Mouse (Mus musculus): ENCODE measurements at regions not wholly inside any gene's neighbourhood (a gene's known extent, or its start where the extent isn't known, plus 50 kb on each side); places are given as distances from the start of the nearest gene placed in this dataset.

- H3K4me3 ChIP-seq (replicated peaks; ENCODE audit: control insufficient read depth, low read depth, low read length) = no peak overlapping the region
- no peaks in the 10 kb centered on the region for H3K4me1 ChIP-seq (ENCODE audit: control insufficient read depth, insufficient read depth, low read length)
- WGBS = 62% methylated on average over 6 of the region's 6 CpGs
- no peak for TF ChIP-seq CTCF (IDR thresholded peaks at IDR 0.05; ENCODE audit: control insufficient read depth, insufficient read depth, low read length)
- no peak for TF ChIP-seq POLR2A (IDR thresholded peaks at IDR 0.05; ENCODE audit: borderline replicate concordance, control insufficient read depth, low read depth, low read length)
- no peak overlapping the region for H3K27ac ChIP-seq (ENCODE audit: control insufficient read depth, insufficient read depth, low read depth, low read length, poor library complexity)
These were observed 799.2 kb upstream of the Cited2 start for GRCm38 (mm10) chr10:16923851-16924250.

DNA sequence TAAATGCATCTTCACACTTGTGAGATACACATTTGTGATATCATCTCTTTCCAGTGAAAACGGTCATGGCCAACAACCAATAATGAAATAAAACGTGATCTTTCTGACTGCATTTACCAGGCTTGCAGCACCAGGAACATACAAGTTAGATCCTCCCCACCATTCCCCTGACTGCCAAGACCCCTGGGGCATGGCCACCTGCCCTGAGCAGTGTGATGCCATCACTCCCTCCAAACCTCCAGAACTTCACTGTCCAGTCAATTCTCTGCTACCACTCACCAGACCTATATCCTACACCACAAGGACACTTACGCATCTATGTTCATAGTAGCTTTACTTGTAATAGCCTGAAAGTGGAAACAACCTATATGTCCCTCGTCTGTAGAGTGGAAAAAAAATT is 785.3 kb upstream of the Cited2 start:
- TF ChIP-seq CTCF (IDR thresholded peaks at IDR 0.05; ENCODE audit: control insufficient read depth, insufficient read depth, low read length) (no peak), POLR2A (IDR thresholded peaks at IDR 0.05; ENCODE audit: borderline replicate concordance, control insufficient read depth, low read depth, low read length) (no peak)
- Histone ChIP-seq H3K27ac (ENCODE audit: control insufficient read depth, insufficient read depth, low read depth, low read length, poor library complexity) (no peak overlapping the region), H3K4me1 (ENCODE audit: control insufficient read depth, insufficient read depth, low read length) (no peaks in the 10 kb centered on the region), H3K4me3 (replicated peaks; ENCODE audit: control insufficient read depth, low read depth, low read length) (no peak overlapping the region)
- 80% methylated on average over 4 of the region's 4 CpGs for WGBS

GRCm38 (mm10) chr10:16951636-16952035 is 771.4 kb upstream of the Cited2 start:
- Histone ChIP-seq H3K4me3 (replicated peaks; ENCODE audit: control insufficient read depth, low read depth, low read length) (no peak overlapping the region), H3K4me1 (ENCODE audit: control insufficient read depth, insufficient read depth, low read length) (no peaks in the 10 kb centered on the region), H3K27ac (ENCODE audit: control insufficient read depth, insufficient read depth, low read depth, low read length, poor library complexity) (no peak overlapping the region)
- no peak for TF ChIP-seq CTCF (IDR thresholded peaks at IDR 0.05; ENCODE audit: control insufficient read depth, insufficient read depth, low read length)
- no peak for TF ChIP-seq POLR2A (IDR thresholded peaks at IDR 0.05; ENCODE audit: borderline replicate concordance, control insufficient read depth, low read depth, low read length)
- WGBS = 76% methylated on average over 1 of the region's 1 CpGs

DNA sequence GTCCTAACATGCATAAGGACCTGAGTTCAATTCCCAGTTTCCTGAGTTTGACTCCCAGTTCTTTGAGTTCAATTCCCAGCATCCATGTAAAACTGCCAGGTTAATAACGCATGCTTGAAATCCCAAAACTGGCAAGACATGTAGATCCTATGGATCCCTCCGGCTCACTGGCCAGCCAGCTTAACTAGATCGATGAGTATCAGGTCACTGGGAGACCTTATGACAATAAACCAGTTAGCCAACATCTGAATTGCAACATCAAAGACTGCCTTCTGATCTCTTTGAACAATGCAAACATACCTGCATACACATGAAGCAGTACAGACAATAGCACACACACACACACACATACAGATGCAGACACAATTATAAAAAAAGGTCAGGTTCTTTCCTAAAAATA is 762.0 kb upstream of the Cited2 start:
- Histone ChIP-seq H3K4me3 (replicated peaks; ENCODE audit: control insufficient read depth, low read depth, low read length) (no peak overlapping the region), H3K4me1 (ENCODE audit: control insufficient read depth, insufficient read depth, low read length) (no peaks in the 10 kb centered on the region), H3K27ac (ENCODE audit: control insufficient read depth, insufficient read depth, low read depth, low read length, poor library complexity) (no peak overlapping the region)
- 86% methylated on average over 3 of the region's 3 CpGs for WGBS
- TF ChIP-seq POLR2A (IDR thresholded peaks at IDR 0.05; ENCODE audit: borderline replicate concordance, control insufficient read depth, low read depth, low read length) (no peak), CTCF (IDR thresholded peaks at IDR 0.05; ENCODE audit: control insufficient read depth, insufficient read depth, low read length) (no peak)

- Histone ChIP-seq H3K27ac (ENCODE audit: control insufficient read depth, insufficient read depth, low read depth, low read length, poor library complexity) (no peak overlapping the region), H3K4me3 (replicated peaks; ENCODE audit: control insufficient read depth, low read depth, low read length) (no peak overlapping the region), H3K4me1 (ENCODE audit: control insufficient read depth, insufficient read depth, low read length) (no peaks in the 10 kb centered on the region)
- TF ChIP-seq POLR2A (IDR thresholded peaks at IDR 0.05; ENCODE audit: borderline replicate concordance, control insufficient read depth, low read depth, low read length) = no peak
- no peak for TF ChIP-seq CTCF (IDR thresholded peaks at IDR 0.05; ENCODE audit: control insufficient read depth, insufficient read depth, low read length)
- 82% methylated on average over 2 of the region's 2 CpGs for WGBS
These were observed 760.6 kb upstream of the Cited2 start for GRCm38 (mm10) chr10:16962463-16962862.

- no peak overlapping the region for H3K27ac ChIP-seq (ENCODE audit: control insufficient read depth, insufficient read depth, low read depth, low read length, poor library complexity)
- TF ChIP-seq POLR2A (IDR thresholded peaks at IDR 0.05; ENCODE audit: borderline replicate concordance, control insufficient read depth, low read depth, low read length) = no peak
- TF ChIP-seq CTCF (IDR thresholded peaks at IDR 0.05; ENCODE audit: control insufficient read depth, insufficient read depth, low read length) = no peak
- no peak overlapping the region for H3K4me3 ChIP-seq (replicated peaks; ENCODE audit: control insufficient read depth, low read depth, low read length)
- 76% methylated on average over 5 of the region's 5 CpGs for WGBS
- no peaks in the 10 kb centered on the region for H3K4me1 ChIP-seq (ENCODE audit: control insufficient read depth, insufficient read depth, low read length)
These were observed 744.2 kb upstream of the Cited2 start for GRCm38 (mm10) chr10:16978770-16979169.

- Histone ChIP-seq H3K4me3 (replicated peaks; ENCODE audit: control insufficient read depth, low read depth, low read length) (no peak overlapping the region), H3K27ac (ENCODE audit: control insufficient read depth, insufficient read depth, low read depth, low read length, poor library complexity) (no peak overlapping the region), H3K4me1 (ENCODE audit: control insufficient read depth, insufficient read depth, low read length) (no peaks in the 10 kb centered on the region)
- 75% methylated on average over 1 of the region's 1 CpGs for WGBS
- TF ChIP-seq POLR2A (IDR thresholded peaks at IDR 0.05; ENCODE audit: borderline replicate concordance, control insufficient read depth, low read depth, low read length) (no peak), CTCF (IDR thresholded peaks at IDR 0.05; ENCODE audit: control insufficient read depth, insufficient read depth, low read length) (no peak)
These were observed 732.8 kb upstream of the Cited2 start for GRCm38 (mm10) chr10:16990227-16990626.

DNA sequence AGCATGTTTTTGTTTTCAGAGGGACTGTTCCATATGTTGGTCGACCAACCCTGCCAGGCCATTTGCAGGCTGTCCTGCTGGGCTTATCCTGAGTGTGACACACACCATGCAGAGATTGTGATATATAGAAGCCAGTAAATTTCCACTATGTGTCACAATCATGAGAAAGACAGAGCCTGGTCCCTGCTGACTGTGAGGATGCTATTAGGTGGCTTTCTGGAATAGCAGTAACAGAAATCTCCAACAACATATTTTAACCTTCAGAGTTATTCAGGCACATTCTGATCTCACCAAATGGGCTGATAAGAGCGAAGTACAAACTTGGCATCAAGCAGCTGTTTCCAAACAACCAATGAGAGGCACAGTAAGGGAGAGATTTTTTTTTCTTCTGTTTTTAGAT is 729.2 kb upstream of the Cited2 start:
- no peak overlapping the region for H3K27ac ChIP-seq (ENCODE audit: control insufficient read depth, insufficient read depth, low read depth, low read length, poor library complexity)
- TF ChIP-seq POLR2A (IDR thresholded peaks at IDR 0.05; ENCODE audit: borderline replicate concordance, control insufficient read depth, low read depth, low read length) = no peak
- TF ChIP-seq CTCF (IDR thresholded peaks at IDR 0.05; ENCODE audit: control insufficient read depth, insufficient read depth, low read length) = no peak
- no peak overlapping the region for H3K4me3 ChIP-seq (replicated peaks; ENCODE audit: control insufficient read depth, low read depth, low read length)
- 72% methylated on average over 2 of the region's 2 CpGs for WGBS
- no peaks in the 10 kb centered on the region for H3K4me1 ChIP-seq (ENCODE audit: control insufficient read depth, insufficient read depth, low read length)

GRCm38 (mm10) chr10:16994526-16994925 is 728.5 kb upstream of the Cited2 start:
- H3K4me3 ChIP-seq (replicated peaks; ENCODE audit: control insufficient read depth, low read depth, low read length) = no peak overlapping the region
- H3K4me1 ChIP-seq (ENCODE audit: control insufficient read depth, insufficient read depth, low read length) = no peaks in the 10 kb centered on the region
- TF ChIP-seq CTCF (IDR thresholded peaks at IDR 0.05; ENCODE audit: control insufficient read depth, insufficient read depth, low read length) = no peak
- TF ChIP-seq POLR2A (IDR thresholded peaks at IDR 0.05; ENCODE audit: borderline replicate concordance, control insufficient read depth, low read depth, low read length) = no peak
- whole genome bisulfite sequencing = 58% methylated on average over 6 of the region's 6 CpGs
- H3K27ac ChIP-seq (ENCODE audit: control insufficient read depth, insufficient read depth, low read depth, low read length, poor library complexity) = no peak overlapping the region

Data from bone marrow, adult 2 months (tissue).